8 mouse cellular contexts compared by ENCODE assay signal in the genomic region with DNA sequence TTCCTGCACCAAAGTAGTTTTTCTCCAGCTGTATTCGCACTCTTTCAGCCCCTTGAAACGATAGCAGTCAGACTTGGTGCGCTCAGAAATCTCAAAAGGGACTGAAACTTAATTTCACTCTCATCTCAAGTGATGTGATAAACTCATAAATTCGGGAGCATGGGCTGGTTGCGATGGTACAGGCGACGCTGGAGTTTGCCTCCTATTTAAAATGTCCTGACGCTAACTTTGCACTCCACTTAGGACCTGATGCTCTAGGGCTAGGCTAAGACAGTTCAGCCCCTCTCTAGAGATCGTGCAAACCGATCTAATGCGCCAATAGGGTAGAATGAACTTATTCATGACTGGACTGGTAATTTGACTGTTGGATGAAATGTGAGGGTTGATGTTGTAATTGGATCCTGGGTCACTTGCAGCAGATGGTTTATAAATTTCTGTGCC. TPM values are rescaled to one million over a fixed set of nuclear protein-coding genes. Genes with fewer than 3 reads are reported as not detected.
DNase-seq lines count a peak whose midpoint lies in the region; ATAC-seq and TF ChIP-seq lines count a peak whose summit lies in the region.

No protein-coding gene starts in this region.

- 0% methylated on average over 11 of the region's 11 CpGs for WGBS in heart, embryonic 14.5 days
- WGBS in embryonic facial prominence, embryonic 12.5 days = 0% methylated on average over 11 of the region's 11 CpGs
- WGBS in limb, embryonic 12.5 days = under 1% methylated on average over 11 of the region's 11 CpGs
- WGBS in neural tube, embryonic 13.5 days = under 1% methylated on average over 11 of the region's 11 CpGs

- H3K27ac ChIP-seq in heart, embryonic 14.5 days (replicated peaks in 1 of 2; ENCODE audit: control insufficient read depth in 1 of 2, insufficient read depth in 1 of 2, low read depth in 2 of 2, low read length in 2 of 2) = peak overlapping the region; percentile 100
- H3K27ac ChIP-seq in ES-Bruce4 (ENCODE audit: insufficient read depth, low read length) = peak overlapping the region; percentile 99
- peak overlapping the region; percentile 100 for H3K27ac ChIP-seq in embryonic facial prominence, embryonic 12.5 days
- H3K27ac ChIP-seq in limb, embryonic 12.5 days = peak overlapping the region; percentile 100
- H3K27ac ChIP-seq in neural tube, embryonic 13.5 days (replicated peaks) = peak overlapping the region; percentile 100

- no peak for ATAC-seq in heart, embryonic 14.5 days (ENCODE audit: insufficient number of reproducible peaks, insufficient read depth, low FRiP score, low read depth)
- ATAC-seq in embryonic facial prominence, embryonic 12.5 days (ENCODE audit: insufficient number of reproducible peaks, insufficient read depth, low FRiP score, low TSS enrichment) = no peak
- no peak for ATAC-seq in limb, embryonic 12.5 days (ENCODE audit: insufficient number of reproducible peaks, insufficient read depth, low FRiP score, low TSS enrichment, low read depth)
- ATAC-seq in neural tube, embryonic 13.5 days (ENCODE audit: low read depth) = no peak

- H3K4me3 ChIP-seq in heart, embryonic 14.5 days (ENCODE audit: control insufficient read depth in 1 of 2, insufficient read depth in 1 of 2, low read depth in 1 of 2, low read length in 2 of 2) = peak overlapping the region; percentile 87 to 91
- peak overlapping the region; percentile 96 for H3K4me3 ChIP-seq in ES-Bruce4 (ENCODE audit: low read depth, low read length)
- peak overlapping the region; percentile 68 for H3K4me3 ChIP-seq in embryonic facial prominence, embryonic 12.5 days
- H3K4me3 ChIP-seq in limb, embryonic 12.5 days (replicated peaks) = peak overlapping the region; percentile 86
- peak overlapping the region; percentile 92 for H3K4me3 ChIP-seq in neural tube, embryonic 13.5 days

- H3K27me3 ChIP-seq in heart, embryonic 14.5 days (ENCODE audit: control insufficient read depth, insufficient read depth, low read length) = no peaks in the 10 kb centered on the region
- no peaks in the 10 kb centered on the region for H3K27me3 ChIP-seq in ES-Bruce4 (ENCODE audit: control insufficient read depth, insufficient read depth, low read length, poor library complexity, severe bottlenecking)
- no peaks in the 10 kb centered on the region for H3K27me3 ChIP-seq in embryonic facial prominence, embryonic 12.5 days
- no peaks in the 10 kb centered on the region for H3K27me3 ChIP-seq in limb, embryonic 12.5 days
- H3K27me3 ChIP-seq in neural tube, embryonic 13.5 days = no peaks in the 10 kb centered on the region

- TF ChIP-seq CTCF in ES-Bruce4 (IDR thresholded peaks at IDR 0.05; ENCODE audit: low read depth, low read length) = no peak

- no peak for TF ChIP-seq EP300 in ES-Bruce4 (IDR thresholded peaks at IDR 0.05; ENCODE audit: insufficient read depth, low read depth, low read length)

- no peaks in the 10 kb centered on the region for H3K9me3 ChIP-seq in heart, embryonic 14.5 days (ENCODE audit: control insufficient read depth, low read length)
- H3K9me3 ChIP-seq in ES-Bruce4 (replicated peaks; ENCODE audit: control insufficient read depth, insufficient read depth, low read length, poor library complexity, severe bottlenecking) = no peaks in the 10 kb centered on the region
- H3K9me3 ChIP-seq in embryonic facial prominence, embryonic 12.5 days = no peaks in the 10 kb centered on the region
- H3K9me3 ChIP-seq in limb, embryonic 12.5 days = no peaks in the 10 kb centered on the region
- no peaks in the 10 kb centered on the region for H3K9me3 ChIP-seq in neural tube, embryonic 13.5 days

- H3K4me2 ChIP-seq in heart, embryonic 14.5 days (ENCODE audit: low read length) = peak overlapping the region; percentile 88
- H3K4me2 ChIP-seq in embryonic facial prominence, embryonic 12.5 days (replicated peaks) = peak overlapping the region; percentile 88
- H3K4me2 ChIP-seq in limb, embryonic 12.5 days = peak overlapping the region; percentile 89
- peak overlapping the region; percentile 94 for H3K4me2 ChIP-seq in neural tube, embryonic 13.5 days

- intact Hi-C loops in heart, postnatal 10 days (cut with DNase I) = loop anchor here (2.0 to 5.0 kb wide), 2 partner anchors 40 to 41 kb away; no protein-coding TSS in a partner anchor

- H3K36me3 ChIP-seq in heart, embryonic 14.5 days (ENCODE audit: control insufficient read depth, insufficient read depth, low read length) = 0 out of 2 replicates have a peak, but pooled peaks cover 4% of the 10 kb centered on the region
- no peaks in the 10 kb centered on the region; the same call in 1 of the 2 replicates for H3K36me3 ChIP-seq in ES-Bruce4 (ENCODE audit: control insufficient read depth, insufficient read depth, low read length, poor library complexity, severe bottlenecking)
- H3K36me3 ChIP-seq in embryonic facial prominence, embryonic 12.5 days = no peaks in the 10 kb centered on the region
- no peaks in the 10 kb centered on the region for H3K36me3 ChIP-seq in limb, embryonic 12.5 days
- H3K36me3 ChIP-seq in neural tube, embryonic 13.5 days = peaks cover 3% of the 10 kb centered on the region; the same call in 1 of the 2 replicates

- H3K4me1 ChIP-seq in heart, embryonic 14.5 days (ENCODE audit: control insufficient read depth in 2 of 2, insufficient read depth in 2 of 2, low read length in 2 of 2) = peaks cover 4 to 17% of the 10 kb centered on the region in 2 experiments
- H3K4me1 ChIP-seq in ES-Bruce4 (ENCODE audit: control insufficient read depth, insufficient read depth, low read length) = peaks cover 2% of the 10 kb centered on the region
- peaks cover 23% of the 10 kb centered on the region for H3K4me1 ChIP-seq in embryonic facial prominence, embryonic 12.5 days
- H3K4me1 ChIP-seq in limb, embryonic 12.5 days (replicated peaks) = peaks cover 33% of the 10 kb centered on the region
- peaks cover 48% of the 10 kb centered on the region for H3K4me1 ChIP-seq in neural tube, embryonic 13.5 days (replicated peaks)

- no peak for DNase-seq in heart, postnatal 10 days
- no peak for DNase-seq in left cerebral cortex, adult 9 months (ENCODE audit: low spot score in 2 of 2)
- DNase-seq in cerebellum, postnatal 4 days (ENCODE audit: low spot score in 2 of 2) = no peak

- no peak for TF ChIP-seq POLR2A in ES-Bruce4 (IDR thresholded peaks at IDR 0.05; ENCODE audit: insufficient read depth, low read length)

- peak overlapping the region; percentile 95 for H3K9ac ChIP-seq in heart, embryonic 14.5 days (ENCODE audit: low read length)
- peak overlapping the region; percentile 100 for H3K9ac ChIP-seq in ES-Bruce4 (ENCODE audit: low read depth, poor library complexity, severe bottlenecking)
- H3K9ac ChIP-seq in embryonic facial prominence, embryonic 12.5 days = peak overlapping the region; percentile 98
- H3K9ac ChIP-seq in limb, embryonic 12.5 days (replicated peaks) = peak overlapping the region; percentile 98
- peak overlapping the region; percentile 97 for H3K9ac ChIP-seq in neural tube, embryonic 13.5 days

RNA-seq across cellular contexts. Expression of a gene that starts 0.4 kb away (rescaled TPM):
- polyA plus RNA-seq in heart, embryonic 14.5 days (2014; fragmentation: Nextera tagmentation; extraction: Ambion mirVana) = 0.54 TPM in 2 replicates
- not detected for total RNA-seq in heart, postnatal 10 days (2021)
- not detected in 2 replicates for polyA plus RNA-seq in ES-Bruce4 (2011; ENCODE audit: insufficient read depth, insufficient read length, low read depth, missing spikeins)
- polyA plus RNA-seq in embryonic facial prominence, embryonic 12.5 days (2016; fragmentation: Nextera tagmentation; extraction: Ambion mirVana) = 1.5 and 1.7 TPM in 2 replicates
- 0.97 and 1.4 TPM in 2 replicates for polyA plus RNA-seq in limb, embryonic 12.5 days (2016; fragmentation: Nextera tagmentation; extraction: Ambion mirVana)
- 2.0 TPM in 2 replicates for polyA plus RNA-seq in neural tube, embryonic 13.5 days (2015; fragmentation: Nextera tagmentation; extraction: Ambion mirVana)

RNA-seq across cellular contexts. Expression of a gene that starts 1.3 kb away (rescaled TPM):
- polyA plus RNA-seq in heart, embryonic 14.5 days (2014; fragmentation: Nextera tagmentation; extraction: Ambion mirVana) = 54.7 and 62.5 TPM in 2 replicates
- 10 to 100 TPM; 46.6 to 56.6 TPM for total RNA-seq in heart, postnatal 10 days (2021)
- 105 and 123 TPM in 2 replicates for polyA plus RNA-seq in ES-Bruce4 (2011; ENCODE audit: insufficient read depth, insufficient read length, low read depth, missing spikeins)
- polyA plus RNA-seq in embryonic facial prominence, embryonic 12.5 days (2016; fragmentation: Nextera tagmentation; extraction: Ambion mirVana) = 138 and 152 TPM in 2 replicates
- 149 and 160 TPM in 2 replicates for polyA plus RNA-seq in limb, embryonic 12.5 days (2016; fragmentation: Nextera tagmentation; extraction: Ambion mirVana)
- polyA plus RNA-seq in neural tube, embryonic 13.5 days (2015; fragmentation: Nextera tagmentation; extraction: Ambion mirVana) = 105 and 118 TPM in 2 replicates

RNA-seq across cellular contexts. Expression of a gene that starts 32.6 kb away (rescaled TPM):
- 25.7 and 25.8 TPM in 2 replicates for polyA plus RNA-seq in heart, embryonic 14.5 days (2014; fragmentation: Nextera tagmentation; extraction: Ambion mirVana)
- total RNA-seq in heart, postnatal 10 days (2021) = 10 to 100 TPM; 53.1 to 55.8 TPM
- polyA plus RNA-seq in ES-Bruce4 (2011; ENCODE audit: insufficient read depth, insufficient read length, low read depth, missing spikeins) = 26.5 and 27.5 TPM in 2 replicates
- polyA plus RNA-seq in embryonic facial prominence, embryonic 12.5 days (2016; fragmentation: Nextera tagmentation; extraction: Ambion mirVana) = 14.6 and 15.3 TPM in 2 replicates
- polyA plus RNA-seq in limb, embryonic 12.5 days (2016; fragmentation: Nextera tagmentation; extraction: Ambion mirVana) = 11.3 and 16.8 TPM in 2 replicates
- polyA plus RNA-seq in neural tube, embryonic 13.5 days (2015; fragmentation: Nextera tagmentation; extraction: Ambion mirVana) = 30.5 and 35.9 TPM in 2 replicates

RNA-seq across cellular contexts. Expression of a gene that starts 48.5 kb away (rescaled TPM):
- 0.36 and 0.41 TPM in 2 replicates for polyA plus RNA-seq in heart, embryonic 14.5 days (2014; fragmentation: Nextera tagmentation; extraction: Ambion mirVana)
- under 1 TPM; 0.62 to 0.93 TPM for total RNA-seq in heart, postnatal 10 days (2021)
- 4.7 and 5.6 TPM in 2 replicates for polyA plus RNA-seq in ES-Bruce4 (2011; ENCODE audit: insufficient read depth, insufficient read length, low read depth, missing spikeins)
- 2.8 and 3.2 TPM in 2 replicates for polyA plus RNA-seq in embryonic facial prominence, embryonic 12.5 days (2016; fragmentation: Nextera tagmentation; extraction: Ambion mirVana)
- 0.58 and 0.59 TPM in 2 replicates for polyA plus RNA-seq in limb, embryonic 12.5 days (2016; fragmentation: Nextera tagmentation; extraction: Ambion mirVana)
- polyA plus RNA-seq in neural tube, embryonic 13.5 days (2015; fragmentation: Nextera tagmentation; extraction: Ambion mirVana) = 16.6 and 20.2 TPM in 2 replicates
